Mouse (Mus musculus) heart, postnatal 0 days (tissue): Measurements from ENCODE around the gene Dlst. TPM values are rescaled to one million over a fixed set of nuclear protein-coding genes. Genes with fewer than 3 reads are reported as not detected.

Experiments used
- ATAC-seq: fragments of 200-750 bp; cut with Nextera tagmentation; 2 replicates; pipeline ENCODE4 v1.8.0; 2017; ENCODE audit warnings: low read depth, moderate number of reproducible peaks, moderate library complexity; ENCODE audit not compliant: insufficient read depth
- DNase-seq: peaks from one replicate; pipeline ENCODE4 v3.0.0-alpha.2; 2016; ENCODE audit warnings: low spot score
- H3K27ac ChIP-seq: fragments of 300-500 bp; sonication (generic); 2 replicates; pipeline ENCODE4 v1.5.1; 2014; ENCODE audit warnings: low read depth, mild to moderate bottlenecking
- H3K27me3 ChIP-seq: fragments of 300-500 bp; sonication (generic); 2 replicates; pipeline ENCODE4 v1.6.1; 2014; ENCODE audit warnings: low read length, mixed read lengths; ENCODE audit not compliant: control insufficient read depth, insufficient read depth
- H3K36me3 ChIP-seq: fragments of 300-500 bp; sonication (generic); replicated peaks from 2 replicates; pipeline ENCODE4 v1.6.1; 2014; ENCODE audit warnings: low read length, mixed read lengths; ENCODE audit not compliant: control insufficient read depth, insufficient read depth
- H3K4me1 ChIP-seq: fragments of 300-500 bp; sonication (generic); 2 replicates; pipeline ENCODE4 v1.6.1; 2014; ENCODE audit warnings: antibody characterized with exemption; ENCODE audit not compliant: control insufficient read depth, insufficient read depth
- H3K4me2 ChIP-seq: fragments of 300-500 bp; sonication (generic); 2 replicates; pipeline ENCODE4 v1.6.1; 2014; ENCODE audit warnings: low read depth, mild to moderate bottlenecking, low read length, moderate library complexity
- H3K4me3 ChIP-seq: fragments of 300-500 bp; sonication (generic); 2 replicates; pipeline ENCODE4 v1.5.1; 2014; ENCODE audit warnings: low read depth, low read length
- H3K9ac ChIP-seq: fragments of 300-500 bp; sonication (generic); replicated peaks from 2 replicates; pipeline ENCODE4 v1.6.1; 2014; ENCODE audit warnings: low read depth, low read length, mixed read lengths
- H3K9me3 ChIP-seq: fragments of 300-500 bp; sonication (generic); replicated peaks from 2 replicates; pipeline ENCODE4 v1.6.1; 2016; ENCODE audit warnings: low read length; ENCODE audit not compliant: control insufficient read depth
- CTCF ChIP-seq: IDR thresholded peaks from 2 replicates; pipeline ENCODE4 v1.5.1; 2016; ENCODE audit warnings: antibody characterized with exemption, control low read depth, low read depth
- EP300 ChIP-seq: IDR thresholded peaks from 2 replicates; pipeline ENCODE4 v1.6.1; 2016; ENCODE audit warnings: antibody characterized with exemption, low read depth
- WGBS: fragments of 180-500 bp; shearing (Covaris S2); extraction: QIAGEN DNeasy Blood & Tissue Kit; methylation state at CpG from one replicate; pipeline ENCODE4 v1.1.7; 2014; 5-methylcytosine and 5-hydroxymethylcytosine counted together
- polyA plus RNA-seq: library from polyadenylated mRNA; unstranded; fragments of >200 nt; fragmentation: Nextera tagmentation; extraction: Ambion mirVana; gene quantifications from 2 replicates; pipeline ENCODE4 v1.2.1, GENCODE M21; 2015
- total RNA-seq: library from RNA; depleted of rRNA; stranded (reverse); fragments of >200 nt; gene quantifications from 2 replicates; pipeline ENCODE4 v1.2.3, GENCODE M21; 2014; ENCODE audit warnings: low replicate concordance

Dlst gene
- total and polyA plus RNA-seq, 2 experiments from 2014 or later: 269 to 341 TPM

GRCm38 (mm10) chr12:85108643-85109042 is 2.0 kb upstream of the Dlst start:
- Histone ChIP-seq H3K36me3 (no peaks in the 10 kb centered on the region), H3K27me3 (no peaks in the 10 kb centered on the region), H3K9me3 (no peaks in the 10 kb centered on the region), H3K4me3 (no peak overlapping the region), H3K27ac (no peak overlapping the region), H3K4me2 (no peak overlapping the region), H3K9ac (no peak overlapping the region), H3K4me1 (peaks cover 29% of the 10 kb centered on the region)
- WGBS: 67% methylated on average over 3 of the region's 3 CpGs
- DNase-seq (no peak), ATAC-seq (no peak)
- TF ChIP-seq EP300: no peak
- no peak for TF ChIP-seq CTCF

DNA sequence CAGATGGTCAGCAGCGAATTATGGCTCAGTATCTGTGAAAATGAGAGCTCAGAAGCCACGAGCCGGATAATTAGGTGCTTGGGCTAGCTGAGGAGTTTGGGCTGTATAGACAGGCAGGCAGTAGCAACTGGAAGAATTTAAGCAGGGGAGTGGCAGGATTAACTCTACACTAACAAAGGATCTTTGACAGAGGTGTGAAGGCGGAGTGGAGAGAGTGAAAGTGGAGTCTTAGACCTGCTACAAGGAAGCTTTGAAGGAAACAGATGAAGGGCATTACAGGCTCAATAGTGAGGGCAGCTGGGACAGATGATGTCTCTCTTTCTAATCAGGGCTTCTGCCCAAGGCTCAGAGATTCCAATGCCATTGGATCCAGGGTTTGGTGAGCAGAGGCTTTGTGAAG is 1.2 kb upstream of the Dlst start:
- 0 out of 2 replicates have a peak, but pooled peaks cover under 1% of the 10 kb centered on the region for H3K36me3 ChIP-seq
- peaks cover 31% of the 10 kb centered on the region for H3K4me1 ChIP-seq
- no peaks in the 10 kb centered on the region for H3K27me3 ChIP-seq
- no peak overlapping the region for H3K4me3 ChIP-seq
- H3K27ac ChIP-seq: 0 out of 2 replicates have a peak overlapping the region, but pooled peaks have one; percentile 95
- ATAC-seq (no peak), DNase-seq (no peak)
- WGBS: 65% methylated on average over 4 of the region's 4 CpGs
- H3K9ac ChIP-seq: no peak overlapping the region
- no peaks in the 10 kb centered on the region for H3K9me3 ChIP-seq
- H3K4me2 ChIP-seq: no peak overlapping the region
- TF ChIP-seq CTCF (no peak), EP300 (no peak)

DNA sequence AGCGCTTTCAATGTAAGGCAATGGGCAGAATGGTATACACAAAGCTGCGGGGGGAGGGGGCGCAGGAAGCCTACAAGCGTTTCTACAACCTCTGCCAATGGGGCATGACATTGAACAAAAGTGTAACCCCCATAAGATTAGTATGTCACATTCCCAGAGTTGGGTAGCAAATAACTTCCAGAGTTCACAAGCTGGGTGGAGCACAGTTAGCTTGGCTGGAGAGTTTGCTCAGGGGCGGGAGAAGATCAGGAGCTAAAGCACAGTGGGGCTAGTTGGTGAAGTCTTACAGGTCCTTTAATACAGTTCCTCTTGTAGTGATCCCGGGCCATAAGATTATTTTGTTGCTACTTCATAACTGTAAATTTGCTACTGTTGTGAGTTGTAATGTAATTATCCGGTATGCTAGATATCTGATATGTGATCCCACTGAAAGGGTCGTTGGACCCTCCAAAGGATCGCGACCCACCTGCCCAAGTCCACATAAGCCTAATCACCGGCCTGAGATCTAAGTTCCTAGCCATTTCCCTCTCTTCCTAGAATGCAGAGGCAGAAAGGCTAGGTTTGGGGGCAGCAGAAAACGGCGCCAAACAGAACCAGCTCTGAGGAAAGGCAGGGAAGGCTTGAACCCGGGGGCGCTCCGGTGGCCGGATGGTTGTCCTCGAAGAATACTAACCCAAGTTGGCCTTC is 479 bp upstream of the Dlst start:
- peaks cover 7% of the 10 kb centered on the region; the same call in 1 of the 2 replicates for H3K36me3 ChIP-seq
- TF ChIP-seq EP300 (no peak), CTCF (no peak)
- peak overlapping the region; percentile 99 for H3K4me3 ChIP-seq
- DNase-seq (peak; percentile 45), ATAC-seq (peak; percentile 32; the same call in 1 of the 2 replicates)
- peaks cover 31% of the 10 kb centered on the region for H3K4me1 ChIP-seq
- peak overlapping the region; percentile 84 for H3K4me2 ChIP-seq
- no peaks in the 10 kb centered on the region for H3K9me3 ChIP-seq
- WGBS: 14% methylated on average over 18 of the region's 18 CpGs
- H3K9ac ChIP-seq: peak overlapping the region; percentile 99
- H3K27me3 ChIP-seq: no peaks in the 10 kb centered on the region
- H3K27ac ChIP-seq: peak overlapping the region; percentile 95

DNA sequence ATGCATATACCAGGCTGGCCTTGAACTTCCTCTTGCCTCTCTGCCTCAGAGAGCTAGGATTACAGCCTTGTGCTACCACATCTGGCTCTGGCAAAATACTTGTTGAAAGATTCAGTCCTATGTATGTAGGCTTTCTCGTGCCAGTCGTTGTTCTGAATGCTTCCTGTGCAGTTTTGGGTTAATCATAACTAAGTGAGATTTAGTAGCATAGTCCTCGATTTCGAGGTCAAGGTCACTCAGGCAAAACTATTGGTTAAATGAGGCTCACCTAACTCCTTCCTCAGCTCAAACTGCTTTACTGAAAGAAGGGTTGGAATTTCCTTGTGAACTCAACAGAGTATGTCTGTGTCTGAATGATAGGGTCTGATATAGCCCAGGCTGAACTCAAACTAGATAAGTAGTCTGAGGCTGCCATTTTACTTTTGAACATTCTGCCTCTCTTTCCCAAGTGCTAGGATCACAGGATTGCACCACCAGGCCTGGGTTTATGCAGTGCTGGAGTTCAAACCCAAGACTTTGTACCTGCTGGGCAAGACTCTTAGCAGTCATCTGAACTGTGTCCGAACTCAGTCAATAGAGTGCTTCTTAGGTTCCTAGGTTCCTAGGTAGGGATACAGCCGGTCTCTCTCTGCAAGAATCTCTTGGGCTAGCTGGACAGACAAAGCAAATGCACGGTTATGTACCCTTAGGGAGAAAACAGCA is 2.1 kb downstream of the Dlst start:
- no peak for TF ChIP-seq EP300
- TF ChIP-seq CTCF: no peak
- H3K4me3 ChIP-seq: no peak overlapping the region
- H3K36me3 ChIP-seq: peaks cover 26% of the 10 kb centered on the region
- H3K27ac ChIP-seq: peak overlapping the region; percentile 26; the same call in 1 of the 2 replicates
- peaks cover 31% of the 10 kb centered on the region for H3K4me1 ChIP-seq
- ATAC-seq (no peak), DNase-seq (no peak)
- 70% methylated on average over 7 of the region's 7 CpGs for WGBS
- peak overlapping the region; percentile 84 for H3K4me2 ChIP-seq
- peak overlapping the region; percentile 99; the same call in 1 of the 2 replicates for H3K9ac ChIP-seq
- H3K9me3 ChIP-seq: no peaks in the 10 kb centered on the region
- H3K27me3 ChIP-seq: no peaks in the 10 kb centered on the region

- Histone ChIP-seq H3K4me2 (peak overlapping the region; percentile 84; the same call in 1 of the 2 replicates), H3K36me3 (peaks cover 30% of the 10 kb centered on the region), H3K27ac (peak overlapping the region; percentile 26; the same call in 1 of the 2 replicates), H3K9me3 (no peaks in the 10 kb centered on the region), H3K4me1 (peaks cover 31% of the 10 kb centered on the region), H3K27me3 (no peaks in the 10 kb centered on the region), H3K9ac (no peak overlapping the region), H3K4me3 (no peak overlapping the region)
- TF ChIP-seq CTCF: no peak
- TF ChIP-seq EP300: no peak
- 59% methylated on average over 3 of the region's 3 CpGs for WGBS
- DNase-seq: no peak
- no peak for ATAC-seq
These were observed 2.7 kb downstream of the Dlst start for GRCm38 (mm10) chr12:85113337-85113736.
